Mouse (Mus musculus) CH12.LX (cell line): Measurements from ENCODE around the gene Hyal2. TPM values are rescaled to one million over a fixed set of nuclear protein-coding genes. Genes with fewer than 3 reads are reported as not detected.

Experiments
- DNase-seq: peaks from one replicate; pipeline ENCODE4 v3.0.0-alpha.2; 2013; ENCODE audit errors: extremely low read depth
- H3K27ac ChIP-seq: 2 replicates; pipeline ENCODE4 v1.5.1; 2012; ENCODE audit warnings: low read depth, mild to moderate bottlenecking, control low read depth, moderate library complexity; ENCODE audit not compliant: insufficient read depth
- H3K27me3 ChIP-seq: replicated peaks from 2 replicates; pipeline ENCODE3; 2012; ENCODE audit warnings: inconsistent platforms
- H3K36me3 ChIP-seq, 2 experiments: replicated peaks in 1 of 2; 2 replicates each; pipeline versions ENCODE3 to v1.6.1; 2012; ENCODE audit warnings: inconsistent platforms in 1 of 2, low read length in 1 of 2, mild to moderate bottlenecking in 1 of 2, mixed read lengths in 1 of 2, moderate library complexity in 1 of 2; ENCODE audit not compliant: control insufficient read depth in 1 of 2, insufficient read depth in 1 of 2
- H3K4me1 ChIP-seq, 2 experiments: 2 replicates each; pipeline ENCODE4 v1.6.1; 2012; ENCODE audit warnings: inconsistent platforms in 1 of 2, moderate library complexity in 1 of 2; ENCODE audit not compliant: insufficient read depth in 2 of 2, control insufficient read depth in 1 of 2
- H3K4me2 ChIP-seq: 2 replicates; pipeline ENCODE4 v1.6.1; 2012; ENCODE audit warnings: low read depth, mild to moderate bottlenecking, control low read depth; ENCODE audit not compliant: poor library complexity, insufficient read depth, severe bottlenecking
- H3K4me3 ChIP-seq, 3 experiments: fragments of 150-350 bp in 1 of 3; sonication (generic) in 1 of 3; replicated peaks in 1 of 3; 2 replicates each; pipeline versions ENCODE3 to v1.5.1; 2011 to 2012; ENCODE audit warnings: low read depth in 2 of 3, low read length in 2 of 3, mild to moderate bottlenecking in 2 of 3, moderate library complexity in 2 of 3, control low read depth in 1 of 3, improper control_type of control experiment in 1 of 3, inconsistent platforms in 1 of 3, mixed read lengths in 1 of 3; ENCODE audit not compliant: poor library complexity in 1 of 3
- H3K79me2 ChIP-seq: replicated peaks from 2 replicates; pipeline ENCODE4 v1.6.1; 2012; ENCODE audit warnings: mild to moderate bottlenecking, moderate library complexity; ENCODE audit not compliant: control insufficient read depth, poor library complexity, insufficient read depth, severe bottlenecking; ENCODE audit errors: extremely low read depth
- H3K9ac ChIP-seq: 2 replicates; pipeline ENCODE4 v1.6.1; 2012; ENCODE audit warnings: low read depth, mild to moderate bottlenecking, control low read depth, moderate library complexity; ENCODE audit not compliant: insufficient read depth
- H3K9me3 ChIP-seq: replicated peaks from 2 replicates; pipeline ENCODE3; 2012; ENCODE audit warnings: low read length, inconsistent platforms, mixed read lengths
- BHLHE40 ChIP-seq: IDR thresholded peaks from 2 replicates; pipeline ENCODE4 v1.6.1; 2011; ENCODE audit warnings: mild to moderate bottlenecking, low read depth, low read length, improper control_type of control experiment
- CHD1 ChIP-seq: IDR thresholded peaks from 2 replicates; pipeline ENCODE4 v1.6.1; 2012; ENCODE audit warnings: low read depth, low read length, improper control_type of control experiment, inconsistent platforms
- CHD2 ChIP-seq: IDR thresholded peaks from 2 replicates; pipeline ENCODE4 v1.6.1; 2011; ENCODE audit warnings: low read length, improper control_type of control experiment
- CTCF ChIP-seq, 2 experiments: IDR thresholded peaks in 1 of 2; conservative IDR thresholded peaks in 1 of 2; 2 replicates each; pipeline ENCODE4 v1.5.1; 2011 to 2012; ENCODE audit warnings: low read depth in 2 of 2, low read length in 2 of 2, improper control_type of control experiment in 1 of 2, inconsistent platforms in 1 of 2, mild to moderate bottlenecking in 1 of 2, moderate library complexity in 1 of 2
- E2F4 ChIP-seq: IDR thresholded peaks from 2 replicates; pipeline ENCODE4 v1.6.1; 2011; ENCODE audit warnings: low read depth, low read length, improper control_type of control experiment; ENCODE audit not compliant: insufficient replicate concordance
- ELF1 ChIP-seq: IDR thresholded peaks from 2 replicates; pipeline ENCODE4 v1.6.1; 2014; ENCODE audit warnings: low read depth, mild to moderate bottlenecking, inconsistent platforms, low read length, improper control_type of control experiment
- EP300 ChIP-seq: IDR thresholded peaks from 2 replicates; pipeline ENCODE4 v1.6.1; 2011; ENCODE audit warnings: low read length, improper control_type of control experiment
- JUN ChIP-seq: IDR thresholded peaks from 2 replicates; pipeline ENCODE4 v1.6.1; 2011; ENCODE audit warnings: low read depth, mild to moderate bottlenecking, low read length, improper control_type of control experiment, moderate library complexity; ENCODE audit not compliant: insufficient read depth
- KAT2A ChIP-seq: IDR thresholded peaks from 2 replicates; pipeline ENCODE4 v1.6.1; 2012; ENCODE audit warnings: low read length, improper control_type of control experiment, inconsistent platforms; ENCODE audit not compliant: insufficient replicate concordance
- MXI1 ChIP-seq: IDR thresholded peaks from 2 replicates; pipeline ENCODE4 v1.6.1; 2011; ENCODE audit warnings: mild to moderate bottlenecking, low read depth, low read length, improper control_type of control experiment
- MYC ChIP-seq: IDR thresholded peaks from 2 replicates; pipeline ENCODE4 v1.6.1; 2011; ENCODE audit warnings: low read depth, mild to moderate bottlenecking, improper control_type of control experiment, low read length
- NELFE ChIP-seq: IDR thresholded peaks from 2 replicates; pipeline ENCODE4 v1.6.1; 2011; ENCODE audit warnings: low read depth, low read length, improper control_type of control experiment
- NRF1 ChIP-seq: IDR thresholded peaks from 2 replicates; pipeline ENCODE4 v1.6.1; 2014; ENCODE audit warnings: low read depth, mild to moderate bottlenecking, inconsistent platforms, low read length, improper control_type of control experiment, moderate library complexity
- PAX5 ChIP-seq: IDR thresholded peaks from 2 replicates; pipeline ENCODE4 v1.6.1; 2012; ENCODE audit warnings: low read length, inconsistent platforms, mixed read lengths
- POLR2AphosphoS2 ChIP-seq: IDR thresholded peaks from 2 replicates; pipeline ENCODE4 v1.6.1; 2011; ENCODE audit warnings: low read depth, low read length, improper control_type of control experiment
- SIN3A ChIP-seq: IDR thresholded peaks from 2 replicates; pipeline ENCODE4 v1.6.1; 2012; ENCODE audit warnings: low read length, improper control_type of control experiment, inconsistent platforms
- SMC3 ChIP-seq: IDR thresholded peaks from 2 replicates; pipeline ENCODE4 v1.6.1; 2011; ENCODE audit warnings: low read depth, low read length, improper control_type of control experiment
- UBTF ChIP-seq: IDR thresholded peaks from 2 replicates; pipeline ENCODE4 v1.6.1; 2012; ENCODE audit warnings: low read depth, mild to moderate bottlenecking, inconsistent platforms, low read length, improper control_type of control experiment, moderate library complexity
- USF2 ChIP-seq: conservative IDR thresholded peaks from 2 replicates; pipeline ENCODE4 v1.6.1; 2011; ENCODE audit warnings: low read depth, low read length, improper control_type of control experiment
- ZC3H11A ChIP-seq: IDR thresholded peaks from 2 replicates; pipeline ENCODE4 v1.6.1; 2012; ENCODE audit warnings: low read depth, mild to moderate bottlenecking, inconsistent platforms, low read length, improper control_type of control experiment
- dilution Hi-C: fragments of 300-500 bp; cut with MboI; formaldehyde crosslinking; loops from 2 replicates; pipeline ENCODE4 v1.14.3; 2020; ENCODE audit warnings: low sequenced_read_pairs; ENCODE audit not compliant: extremely low pct_unique_long_range_greater_than_20kb, extremely low pct_ligation_motif_present
- in situ Hi-C: fragments of 300-500 bp; cut with MboI; formaldehyde crosslinking; loops from 3 replicates; pipeline ENCODE4 v1.14.3; 2019; ENCODE audit warnings: low sequenced_read_pairs, low pct_ligation_motif_present, low pct_unique_long_range_greater_than_20kb, mixed read lengths
- polyA plus RNA-seq: library from polyadenylated mRNA; unstranded; fragments of >175 nt; gene quantifications from 2 replicates; pipeline ENCODE4 v1.2.1, GENCODE M21; 2012; ENCODE audit warnings: low read depth; ENCODE audit not compliant: insufficient read length
- total RNA-seq, 2 experiments: library from RNA; depleted of rRNA; stranded (reverse); fragments of 300-350 nt in 1 of 2; fragments of >200 nt in 1 of 2; gene quantifications; 2 replicates each; pipeline ENCODE4 v1.2.3; 2012 to 2014

Hyal2 gene
- total and polyA plus RNA-seq, 3 experiments: 16.4 to 30.9 (median 26.8) TPM

DNA sequence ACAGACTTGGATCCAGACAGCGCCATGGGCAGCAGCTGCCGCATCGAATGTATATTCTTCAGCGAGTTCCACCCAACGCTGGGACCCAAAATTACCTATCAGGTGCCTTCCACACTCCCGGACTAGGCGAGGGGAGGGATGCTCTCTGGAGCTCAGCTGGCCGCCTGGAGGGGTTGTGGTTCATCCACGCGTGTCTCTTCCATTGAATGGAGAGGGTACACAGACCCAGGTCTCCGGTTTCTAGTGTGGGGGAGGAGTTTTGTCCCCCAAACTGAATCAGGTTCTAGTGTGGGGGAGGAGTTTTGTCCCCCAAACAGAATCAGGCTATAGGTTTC, 25.4 kb upstream of the Hyal2 start (continued):
- TF ChIP-seq ZC3H11A: no peak
- no peak for TF ChIP-seq ELF1
- no peak for TF ChIP-seq POLR2AphosphoS2

DNA sequence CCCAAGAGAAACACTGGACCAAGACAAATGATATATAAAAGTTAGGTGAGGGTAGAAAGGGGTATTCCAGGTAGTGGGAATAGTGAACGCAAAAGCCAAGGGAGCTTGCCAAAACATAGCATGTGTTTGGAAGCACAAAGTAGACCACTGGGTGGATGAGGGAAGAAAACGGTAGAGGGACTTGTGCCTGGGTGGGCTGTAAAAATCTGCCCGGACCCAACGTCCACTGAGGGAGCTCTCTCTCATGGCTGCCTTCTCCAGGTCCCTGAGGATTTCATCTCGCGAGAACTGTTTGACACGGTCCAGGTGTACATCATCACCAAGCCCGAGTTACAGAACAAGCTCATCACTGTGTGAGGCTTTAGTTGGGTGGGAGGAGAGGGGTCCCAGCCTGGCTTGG, 25.0 kb upstream of the Hyal2 start:
- no peak for DNase-seq
- H3K4me2 ChIP-seq: peak overlapping the region; percentile 95
- peaks cover 5 to 40% of the 10 kb centered on the region in 2 experiments; a peak in 2 of 4 replicates for H3K4me1 ChIP-seq
- dilution Hi-C loops: no loop called here
- peak overlapping the region; percentile 63 to 76 (median 70) for H3K4me3 ChIP-seq
- no peak overlapping the region for H3K27ac ChIP-seq
- H3K36me3 ChIP-seq: peaks cover 44 to 54% of the 10 kb centered on the region in 2 experiments
- no peaks in the 10 kb centered on the region for H3K9me3 ChIP-seq
- H3K27me3 ChIP-seq: no peaks in the 10 kb centered on the region
- peak overlapping the region; percentile 77 for H3K9ac ChIP-seq
- in situ Hi-C loops: no loop called here
- no peaks in the 10 kb centered on the region; the same call in 1 of the 2 replicates for H3K79me2 ChIP-seq
- peak; percentile 75 for TF ChIP-seq CHD2
- TF ChIP-seq MXI1: no peak

DNA sequence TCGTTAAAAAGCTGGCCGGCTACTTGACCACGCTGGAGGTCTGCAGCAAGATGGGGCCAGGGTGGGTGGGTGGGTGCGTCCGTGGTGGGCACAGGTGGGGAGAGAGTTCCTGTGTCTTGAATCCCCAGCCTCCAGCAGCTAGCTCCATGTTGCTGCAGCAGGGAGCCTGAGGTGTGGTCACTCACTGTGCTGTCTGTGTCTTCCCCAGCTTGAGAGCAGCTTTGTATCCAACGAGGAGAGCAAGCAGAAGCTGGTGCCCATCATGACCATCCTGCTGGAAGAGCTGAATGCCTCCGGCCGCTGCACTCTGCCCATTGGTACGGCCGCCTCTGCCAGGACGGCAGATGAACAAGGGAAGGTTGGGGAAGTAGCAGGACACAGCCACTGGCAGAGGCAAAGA, 24.4 kb upstream of the Hyal2 start:
- H3K27ac ChIP-seq: no peak overlapping the region
- in situ Hi-C loops: no loop called here
- H3K79me2 ChIP-seq: no peaks in the 10 kb centered on the region
- no peak overlapping the region for H3K4me3 ChIP-seq
- TF ChIP-seq KAT2A: no peak
- no peak for TF ChIP-seq CHD2
- TF ChIP-seq BHLHE40: no peak
- TF ChIP-seq JUN: no peak
- TF ChIP-seq UBTF: no peak
- TF ChIP-seq NRF1: no peak
- no peak for TF ChIP-seq CTCF (conservative IDR thresholded peaks at IDR 0.05 in 1 of 2, IDR thresholded peaks at IDR 0.05 in 1 of 2; ENCODE audit: low read depth in 2 of 2, low read length in 2 of 2)
- TF ChIP-seq CHD1: no peak
- TF ChIP-seq MYC: no peak
- no peak for TF ChIP-seq ZC3H11A
- no peak for TF ChIP-seq PAX5
- TF ChIP-seq NELFE: no peak
- no peak for TF ChIP-seq EP300
- no peak for TF ChIP-seq E2F4
- no peak for TF ChIP-seq USF2
- no peak for TF ChIP-seq SIN3A
- TF ChIP-seq SMC3: no peak
- H3K9ac ChIP-seq: no peak overlapping the region
- dilution Hi-C loops: no loop called here
- peaks cover 38 to 48% of the 10 kb centered on the region in 2 experiments for H3K36me3 ChIP-seq
- no peak for DNase-seq
- H3K9me3 ChIP-seq: no peaks in the 10 kb centered on the region
- H3K27me3 ChIP-seq: no peaks in the 10 kb centered on the region
- peaks cover 5 to 45% of the 10 kb centered on the region in 2 experiments; a peak in 2 of 4 replicates for H3K4me1 ChIP-seq
- H3K4me2 ChIP-seq: no peak overlapping the region
